Mouse (Mus musculus) adrenal gland, adult (tissue): ENCODE measurements around the gene Mptx2.
"Not testable (repeated sequence)": the region's sequence is repeated elsewhere in the genome, so short reads cannot be mapped to it uniquely, and the experiment has no call there.

ENCODE experiments used
- DNase-seq, 2 experiments: peaks; one replicate each; pipeline ENCODE4 v3.0.0; 2022 to 2023; ENCODE audit warnings: low spot score in 1 of 2; ENCODE audit not compliant: inconsistent age in 2 of 2

Mptx2 gene

DNA sequence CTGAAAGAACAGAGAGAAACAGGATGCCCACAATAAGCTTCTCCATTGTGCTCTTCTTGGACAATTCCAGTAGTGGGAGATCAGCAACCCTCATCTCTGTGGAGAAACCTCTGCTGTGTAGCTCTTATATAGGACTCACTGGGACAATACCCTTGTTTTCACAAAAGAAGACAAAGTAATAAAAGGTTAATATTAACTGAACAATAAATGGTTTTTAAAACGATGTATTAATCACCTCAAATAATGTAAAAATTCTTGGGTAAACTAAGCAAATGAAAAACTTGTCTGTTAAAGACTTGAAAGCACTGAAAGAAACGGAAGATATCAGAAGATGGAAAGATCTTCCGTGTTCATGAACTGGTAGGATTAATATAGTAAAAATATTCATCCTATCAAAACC is at the start of gene Mptx2:
Mptx2 (minus strand) TSS at position 101 of the 400 bp plus-strand sequence.
- DNase-seq: no peak

GRCm38 (mm10) chr1:173326552-173326951 is 49.0 kb upstream of the Mptx2 start:
- no peak for DNase-seq

GRCm38 (mm10) chr1:173325395-173325794 is 47.8 kb upstream of the Mptx2 start:
- DNase-seq: no peak

DNA sequence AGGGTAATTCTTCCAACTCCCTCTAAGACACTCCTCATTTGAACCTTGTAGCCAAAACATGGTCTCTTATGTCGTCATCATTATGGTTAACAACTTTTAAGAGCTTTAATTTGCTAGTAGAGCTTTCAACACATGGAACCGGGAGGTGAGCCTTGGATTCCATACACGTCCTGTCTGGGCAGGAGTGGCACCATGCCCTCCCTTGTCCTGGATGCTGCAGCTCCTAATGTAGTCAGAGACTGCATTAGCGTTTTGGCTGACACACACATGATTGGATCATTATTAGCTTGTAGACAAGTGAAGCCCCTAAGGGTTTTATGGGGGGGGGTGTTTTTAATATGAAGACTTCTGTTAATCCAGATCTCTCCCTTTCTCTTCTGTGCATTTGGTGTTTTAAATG is 47.4 kb upstream of the Mptx2 start:
- DNase-seq: no peak

DNA sequence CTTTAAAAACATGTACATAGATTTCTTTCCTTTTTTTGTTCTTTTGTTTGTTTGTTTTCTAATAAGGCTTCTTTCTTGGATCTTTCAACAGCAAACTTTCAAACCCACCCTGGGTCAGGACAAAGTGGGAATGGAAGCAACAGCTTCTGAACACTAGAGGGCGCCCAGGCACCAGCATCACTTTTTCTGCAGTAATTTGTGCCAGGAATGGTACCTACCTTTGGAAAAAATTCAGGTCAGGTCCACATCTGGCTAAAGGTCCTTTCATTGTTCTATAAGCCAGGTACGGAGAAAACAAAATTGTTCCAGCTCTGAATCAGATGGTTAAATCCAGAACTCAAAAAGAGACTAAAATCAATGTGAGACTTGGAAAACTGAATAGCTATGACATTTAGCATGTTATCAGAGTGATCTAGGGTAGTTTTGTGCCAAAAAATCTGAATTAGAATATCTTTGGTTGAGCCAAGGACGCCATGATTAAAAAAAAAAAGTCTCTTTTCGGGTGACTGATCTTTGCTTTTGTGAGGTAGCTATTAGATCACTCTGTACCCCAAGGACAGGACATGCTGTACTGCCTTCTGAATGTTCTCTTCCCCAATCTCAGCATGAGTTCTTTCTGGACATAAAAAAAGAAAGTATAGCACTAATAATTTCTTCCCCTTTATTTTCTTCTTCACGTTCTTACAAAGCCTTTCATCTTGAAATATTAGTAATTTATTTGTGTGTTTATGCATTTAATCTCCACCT is 46.4 kb upstream of the Mptx2 start:
- DNase-seq: peak; percentile 64 to 82

DNA sequence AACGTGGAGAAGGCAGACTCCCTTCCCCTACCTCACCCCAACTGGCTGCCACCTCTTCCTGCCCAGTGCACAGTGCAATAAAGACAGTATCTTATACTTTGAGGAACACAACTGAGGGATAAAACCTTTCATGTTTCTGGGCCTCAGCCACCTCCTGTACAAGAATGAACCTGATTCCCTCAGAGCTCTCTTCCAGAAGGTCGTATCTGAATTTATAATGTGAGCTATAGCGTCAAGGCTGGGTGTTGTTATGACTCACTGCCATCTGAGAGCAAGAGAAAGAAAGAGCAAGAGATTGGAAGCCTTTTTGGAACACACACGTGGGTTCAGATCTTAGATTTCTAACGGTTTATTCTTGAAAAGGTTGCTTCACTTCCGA is 44.7 kb upstream of the Mptx2 start:
- peak; percentile 49 to 65 for DNase-seq

DNA sequence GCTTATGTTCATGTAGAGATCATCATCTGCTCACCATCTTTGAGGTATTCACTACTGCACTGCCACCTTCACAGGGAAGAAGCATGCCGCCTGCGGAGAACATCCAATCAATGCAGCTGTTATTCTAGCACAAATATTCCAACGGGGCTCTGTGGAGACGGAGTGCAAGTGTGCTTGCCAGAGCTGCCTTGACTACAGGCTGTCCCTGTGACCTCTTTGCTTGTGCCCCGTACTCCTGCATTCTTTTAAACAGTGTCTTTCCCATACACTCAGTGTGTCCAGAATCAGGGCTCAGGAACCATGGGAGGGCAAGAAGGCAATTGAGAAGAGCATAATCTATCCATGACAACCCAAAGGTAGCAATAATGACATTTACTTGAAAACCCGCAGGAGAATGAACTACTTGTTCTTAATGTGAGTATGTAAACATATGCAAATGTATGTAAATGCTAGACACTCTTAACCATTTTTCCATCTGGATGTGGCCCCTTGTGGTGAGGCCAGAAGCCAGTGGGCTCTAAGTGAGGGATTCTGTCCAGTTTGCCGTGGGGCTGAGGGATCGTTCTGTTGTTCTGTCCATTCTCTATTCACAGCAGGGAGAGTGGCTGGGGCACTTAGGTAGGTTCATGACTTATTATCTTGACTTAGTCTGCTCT is 44.1 kb upstream of the Mptx2 start:
- DNase-seq: no peak

DNA sequence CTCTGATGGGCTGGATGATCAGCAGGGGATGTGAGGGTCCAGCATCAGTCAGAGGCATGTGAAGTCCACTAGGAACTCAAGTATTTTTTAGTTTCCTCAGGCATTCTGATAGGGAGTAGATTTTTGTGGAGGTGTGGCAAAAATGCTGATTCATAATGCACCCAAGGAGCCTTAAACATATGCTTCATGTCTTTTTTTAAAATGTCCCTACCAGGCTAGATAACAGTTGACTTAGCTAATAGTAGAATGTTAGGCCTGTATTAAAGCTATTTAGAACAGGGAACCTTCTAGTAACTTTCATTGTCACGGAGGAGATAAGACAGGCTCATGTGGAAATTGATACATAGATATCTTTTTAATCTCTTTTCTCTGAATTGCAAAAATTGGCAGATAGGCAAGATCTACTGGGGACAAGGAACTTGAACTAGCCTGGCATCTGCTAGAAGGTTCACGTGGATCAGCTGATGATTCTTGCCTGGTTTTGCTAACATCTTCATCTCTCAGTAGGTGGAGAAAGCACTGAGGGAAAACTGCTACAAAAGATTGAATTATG is 40.4 kb upstream of the Mptx2 start:
- no peak for DNase-seq

DNA sequence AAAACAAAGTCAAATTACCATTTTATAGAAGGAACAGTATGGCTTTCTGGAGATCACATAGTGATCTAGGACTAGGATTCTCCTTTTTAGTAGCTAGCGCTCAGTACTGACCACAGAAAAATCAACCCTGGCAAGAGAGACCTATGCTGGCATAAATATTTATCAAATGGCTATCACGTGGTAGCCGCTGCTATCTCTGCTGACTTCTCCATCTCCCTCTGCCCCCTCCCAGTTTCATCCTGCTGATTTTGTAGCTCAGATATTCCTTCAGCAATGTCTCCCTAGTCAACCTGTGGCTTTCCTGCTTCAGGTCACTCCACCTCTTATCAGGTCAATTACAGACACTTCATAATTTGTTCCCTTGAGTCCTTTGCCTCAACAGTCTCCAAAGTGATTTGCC is 38.1 kb upstream of the Mptx2 start:
- no peak for DNase-seq

GRCm38 (mm10) chr1:173313535-173314050 is 36.0 kb upstream of the Mptx2 start:
- not testable (repeated sequence) for DNase-seq

GRCm38 (mm10) chr1:173302795-173303194 is 25.2 kb upstream of the Mptx2 start:
- DNase-seq: not testable (repeated sequence)

GRCm38 (mm10) chr1:173265701-173266100 is 11.9 kb downstream of the Mptx2 start, which contains the start of gene Olfr418:
TSS of gene Olfr418 (plus strand) at chr1:173266001.
- DNase-seq: no peak

GRCm38 (mm10) chr1:173249888-173250287 is 27.7 kb downstream of the Mptx2 start:
- no peak for DNase-seq

GRCm38 (mm10) chr1:173237004-173237403 is 40.6 kb downstream of the Mptx2 start:
- not testable (repeated sequence) for DNase-seq

DNA sequence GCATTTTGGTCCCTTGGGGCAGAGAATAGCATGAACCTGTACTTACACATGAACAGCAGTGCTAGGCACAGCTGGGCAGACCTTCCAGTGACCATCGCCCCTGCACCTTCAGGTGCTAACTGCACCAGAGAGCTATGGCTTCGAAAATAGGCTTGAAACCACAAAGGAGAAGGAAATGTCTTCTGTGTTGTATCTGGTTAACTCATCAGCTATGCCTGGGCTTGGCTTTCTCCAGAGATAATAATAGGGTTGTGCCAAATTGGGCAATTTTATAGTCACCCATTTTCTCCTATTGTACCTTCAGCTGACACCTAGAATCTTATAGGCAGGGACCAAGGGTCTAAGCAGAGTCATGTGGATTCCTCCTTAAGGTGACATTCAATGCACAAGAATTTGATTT is 50.5 kb downstream of the Mptx2 start, which contains the start of gene Fcer1a:
Fcer1a (minus strand) TSS at position 134 of the 400 bp plus-strand sequence.
- DNase-seq: no peak
